Mouse (Mus musculus) kidney, postnatal 10 days (tissue): ENCODE data around the gene Cntnap5b.
A peak's percentile ranks its signal among the peaks of the same experiment; 100 is the strongest.
"Not testable (repeated sequence)": the region's sequence is repeated elsewhere in the genome, so short reads cannot be mapped to it uniquely, and the experiment has no call there.

ENCODE experiments used
- DNase-seq: peaks from one replicate; pipeline ENCODE4 v3.0.0; 2021; ENCODE audit warnings: mixed read lengths

Cntnap5b gene

DNA sequence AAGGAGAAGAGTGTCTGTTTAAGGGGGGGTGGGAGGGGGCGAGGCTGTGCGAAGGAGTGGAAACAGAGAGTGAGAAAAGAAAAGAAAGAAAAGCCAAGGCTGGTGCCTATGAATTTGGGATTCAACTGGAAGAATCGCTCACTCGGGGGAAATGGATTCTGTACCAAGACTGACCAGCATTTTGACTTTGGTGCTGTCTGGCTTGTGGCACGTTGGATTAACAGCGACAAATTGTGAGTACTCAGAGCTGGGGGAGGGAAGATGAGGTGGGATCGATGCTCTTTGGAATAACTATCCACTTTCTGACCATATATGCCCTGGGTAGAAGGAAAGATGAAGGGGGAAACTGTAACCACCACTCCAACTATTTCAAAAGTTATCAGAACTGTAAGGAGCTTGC, at the start of gene Cntnap5b:
Gene Cntnap5b (plus strand): TSS at position 152 of the 400 bp plus-strand sequence.
- DNase-seq, result no peak

DNA sequence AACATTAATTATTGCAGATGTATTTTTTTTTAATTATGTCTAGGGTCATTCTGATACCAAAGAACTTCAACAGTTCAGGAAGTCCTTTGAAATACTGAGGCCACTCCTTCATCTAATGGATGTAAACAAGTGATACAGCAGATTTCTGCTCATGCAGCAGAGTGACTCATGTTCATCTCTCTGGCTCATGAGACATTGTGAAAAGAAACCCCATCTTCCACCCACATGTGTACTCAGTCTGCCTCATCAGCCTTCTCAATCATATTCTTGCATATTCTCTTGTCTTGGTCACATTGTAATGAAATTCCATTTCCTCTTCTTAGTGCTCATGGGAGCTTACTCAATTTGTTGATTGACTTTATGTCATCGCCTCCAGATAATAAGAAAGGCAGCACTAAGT, 12.6 kb upstream of the Cntnap5b start:
- no peak for DNase-seq

DNA sequence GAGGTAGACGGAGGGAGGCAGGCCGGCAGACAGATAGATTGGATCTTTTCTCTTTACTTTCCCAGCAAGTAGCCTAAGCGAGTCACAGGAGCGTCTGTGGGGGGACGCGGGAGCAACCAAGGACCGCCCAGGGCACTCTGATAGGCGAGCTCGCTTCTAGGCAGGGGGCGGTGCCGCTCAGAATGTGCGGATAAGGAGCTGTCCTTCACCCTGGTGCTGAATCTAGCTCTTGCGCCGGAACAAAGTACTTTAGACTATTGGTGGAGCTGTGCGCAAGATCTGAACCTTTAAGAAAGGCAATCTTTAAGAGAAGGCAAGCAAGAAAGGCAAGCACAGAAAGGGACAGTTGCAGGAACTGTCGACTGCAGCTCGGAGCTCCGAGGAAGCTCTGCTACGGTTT, 382 bp upstream of the Cntnap5b start:
- peak; percentile 84 for DNase-seq

DNA sequence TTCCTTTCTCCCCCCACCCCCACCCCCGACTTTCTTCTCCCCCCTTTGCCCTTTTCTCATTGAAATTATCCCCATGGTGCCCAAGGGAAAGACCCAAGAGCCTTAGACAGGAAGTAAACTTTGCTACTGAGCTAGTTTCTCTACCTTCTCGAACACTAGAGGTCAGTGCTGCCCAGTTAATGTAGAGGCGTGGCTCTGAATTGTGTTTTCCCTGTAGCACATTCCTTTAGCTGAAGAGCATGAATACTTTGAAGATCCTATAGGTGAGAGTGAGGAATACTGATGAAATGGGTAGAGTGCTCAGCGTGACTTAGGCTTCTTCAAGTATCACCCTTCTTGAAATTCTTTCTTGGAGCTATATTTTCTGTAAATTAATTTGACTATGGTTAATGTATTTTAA, 1.6 kb downstream of the Cntnap5b start:
- DNase-seq, result peak; percentile 25

DNA sequence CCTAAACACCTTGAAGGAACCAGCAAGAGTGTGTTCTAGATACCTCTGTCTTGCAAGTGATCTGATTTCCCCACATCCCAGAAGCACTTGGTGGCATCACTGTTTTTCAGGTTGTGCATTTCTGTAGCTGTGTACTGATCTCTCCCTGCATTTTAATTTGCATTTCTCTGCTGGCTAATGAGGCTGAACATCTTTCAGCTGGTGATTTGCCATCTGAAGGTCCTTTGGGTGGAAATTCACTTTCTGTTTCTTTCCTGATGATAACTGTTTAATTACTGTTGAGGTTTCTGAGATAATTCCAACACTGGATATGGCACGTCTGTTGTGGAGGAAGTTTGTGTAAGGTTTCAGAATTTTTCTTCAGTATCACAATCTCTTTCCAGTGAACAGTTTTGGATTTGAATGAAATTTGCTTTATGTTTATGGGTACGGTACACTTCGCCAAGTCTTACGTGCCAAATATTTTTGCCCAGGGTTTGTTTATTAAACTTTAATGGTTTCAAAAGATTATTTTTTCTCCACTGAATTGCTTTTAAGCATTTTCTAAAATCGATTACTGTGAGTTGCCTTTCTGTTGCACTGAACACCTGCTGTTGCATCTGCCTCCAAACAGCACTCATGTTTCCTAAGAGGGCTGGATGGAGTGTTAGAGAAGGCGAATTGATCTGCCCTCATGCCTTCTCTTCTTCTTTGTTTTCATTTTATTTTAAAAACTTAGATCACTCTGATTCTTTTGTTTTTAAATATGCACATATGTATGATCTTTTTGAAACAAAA, 41.0 kb downstream of the Cntnap5b start:
- DNase-seq, result no peak

DNA sequence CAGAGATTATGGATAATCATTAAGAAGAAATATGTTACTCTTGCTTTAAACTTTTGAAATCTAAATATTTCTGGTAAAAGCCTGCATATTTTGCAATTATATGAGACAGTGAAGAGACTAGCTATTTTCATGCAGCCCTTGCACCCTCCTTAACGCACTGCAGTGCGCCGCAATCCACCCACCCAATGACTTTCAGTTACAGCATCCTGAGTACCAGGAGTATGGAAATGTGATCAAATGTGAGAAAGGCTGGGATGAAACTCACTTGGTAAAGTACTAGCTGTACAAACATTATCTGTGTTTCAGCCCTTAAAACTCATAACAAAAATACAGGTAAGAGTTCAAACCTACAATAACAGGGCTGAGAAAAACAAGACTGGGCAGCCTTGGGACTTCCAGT, 99.8 kb downstream of the Cntnap5b start:
- DNase-seq, result no peak

DNA sequence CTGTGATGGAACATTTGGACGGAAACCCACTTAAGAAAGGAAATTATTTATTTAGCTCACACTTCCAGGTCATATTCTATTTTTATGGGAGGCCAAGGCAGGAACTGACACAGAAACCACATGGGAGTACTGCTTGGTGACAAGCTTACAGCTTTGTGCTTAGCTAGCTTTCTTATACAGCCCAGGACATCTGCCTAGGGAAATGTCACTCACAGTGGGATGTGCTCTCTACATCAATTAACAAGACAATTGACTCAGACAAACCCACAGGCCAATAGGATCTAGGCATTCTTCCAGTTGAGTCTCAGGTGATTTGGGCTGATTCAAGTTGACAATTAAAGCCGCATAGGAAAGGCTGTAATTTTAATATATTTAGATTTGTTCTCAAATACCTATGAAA, 135.2 kb downstream of the Cntnap5b start:
- no peak for DNase-seq

DNA sequence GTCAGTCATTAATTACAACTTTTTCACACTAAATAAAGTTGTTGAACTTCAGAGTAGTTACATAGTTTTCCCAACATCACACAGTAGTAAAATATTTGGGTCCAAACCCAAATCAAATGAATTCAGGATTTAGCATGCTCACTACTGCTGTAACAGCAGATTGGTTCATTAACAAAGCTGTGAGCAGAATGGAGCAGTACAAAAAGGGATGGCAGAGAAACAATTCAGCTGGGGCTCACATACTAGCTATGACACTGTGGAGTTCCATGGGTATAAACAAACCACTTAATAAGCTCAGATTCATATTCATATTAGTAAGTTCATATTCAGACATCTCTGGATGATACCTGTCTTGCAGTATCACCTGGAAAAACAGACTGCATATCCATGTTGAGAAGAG, 170.9 kb downstream of the Cntnap5b start:
- DNase-seq, result no peak

DNA sequence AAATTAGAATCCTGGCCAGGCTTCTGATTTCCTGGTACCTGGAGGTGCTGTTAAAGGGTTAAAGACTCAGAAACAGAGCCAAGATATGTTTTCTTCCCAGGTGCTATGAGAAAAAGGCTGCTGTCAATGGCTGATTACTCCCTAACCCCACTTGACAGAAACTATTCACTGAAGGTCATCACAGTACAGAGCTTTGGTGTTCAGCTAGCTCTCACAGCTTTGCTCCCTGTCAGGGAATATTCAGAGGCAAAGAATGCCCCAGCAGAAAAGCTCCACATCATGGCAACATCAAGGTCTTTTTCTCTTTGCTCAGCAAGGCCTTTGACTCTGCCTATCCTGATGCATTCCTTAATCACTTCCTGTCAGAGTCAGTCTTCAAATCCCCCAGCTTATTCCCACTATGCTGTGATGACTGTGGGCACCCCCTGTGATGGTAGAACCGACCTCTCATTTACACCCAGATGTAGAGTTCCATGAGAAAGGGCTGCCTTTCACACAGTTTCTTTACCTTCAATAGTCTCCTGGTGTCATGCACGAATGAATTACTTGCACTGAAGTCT, 186.9 kb downstream of the Cntnap5b start:
- DNase-seq, result no peak

DNA sequence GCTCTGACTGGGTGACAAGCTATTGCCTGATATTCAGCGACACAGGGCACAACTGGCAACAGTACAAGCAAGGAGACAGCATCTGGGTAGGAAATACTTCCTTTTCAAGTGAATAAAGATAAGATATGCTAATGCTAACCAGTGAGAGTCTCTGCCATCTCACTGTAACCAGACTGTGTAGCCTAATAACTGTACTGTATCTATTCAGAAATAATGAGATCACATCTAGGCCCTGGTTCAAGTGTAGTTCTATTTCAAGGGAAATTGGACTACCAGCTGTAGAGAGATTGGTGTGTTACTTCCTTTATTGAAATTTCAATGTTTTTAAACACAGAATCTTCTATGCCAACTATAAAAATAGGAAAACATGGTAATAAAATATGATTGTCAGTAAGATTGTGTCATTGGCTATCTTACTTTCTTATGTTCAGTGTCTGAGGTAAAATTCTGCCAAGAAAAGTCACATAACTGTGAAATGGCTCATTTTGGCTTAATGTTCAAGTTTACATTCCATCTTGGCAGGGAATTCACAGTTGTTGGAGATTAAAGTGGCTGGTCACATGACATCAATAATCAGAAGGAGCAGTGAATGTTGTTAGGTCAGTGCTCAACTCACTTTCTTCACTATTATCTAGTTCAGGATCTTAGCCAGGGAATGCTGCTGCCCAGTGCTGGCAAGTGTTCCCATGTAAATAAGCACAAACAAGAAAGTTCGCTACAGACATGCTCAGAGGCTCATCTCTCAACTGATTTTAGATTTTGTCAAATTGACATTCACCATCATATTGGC, 194.9 kb downstream of the Cntnap5b start:
- DNase-seq, result no peak

DNA sequence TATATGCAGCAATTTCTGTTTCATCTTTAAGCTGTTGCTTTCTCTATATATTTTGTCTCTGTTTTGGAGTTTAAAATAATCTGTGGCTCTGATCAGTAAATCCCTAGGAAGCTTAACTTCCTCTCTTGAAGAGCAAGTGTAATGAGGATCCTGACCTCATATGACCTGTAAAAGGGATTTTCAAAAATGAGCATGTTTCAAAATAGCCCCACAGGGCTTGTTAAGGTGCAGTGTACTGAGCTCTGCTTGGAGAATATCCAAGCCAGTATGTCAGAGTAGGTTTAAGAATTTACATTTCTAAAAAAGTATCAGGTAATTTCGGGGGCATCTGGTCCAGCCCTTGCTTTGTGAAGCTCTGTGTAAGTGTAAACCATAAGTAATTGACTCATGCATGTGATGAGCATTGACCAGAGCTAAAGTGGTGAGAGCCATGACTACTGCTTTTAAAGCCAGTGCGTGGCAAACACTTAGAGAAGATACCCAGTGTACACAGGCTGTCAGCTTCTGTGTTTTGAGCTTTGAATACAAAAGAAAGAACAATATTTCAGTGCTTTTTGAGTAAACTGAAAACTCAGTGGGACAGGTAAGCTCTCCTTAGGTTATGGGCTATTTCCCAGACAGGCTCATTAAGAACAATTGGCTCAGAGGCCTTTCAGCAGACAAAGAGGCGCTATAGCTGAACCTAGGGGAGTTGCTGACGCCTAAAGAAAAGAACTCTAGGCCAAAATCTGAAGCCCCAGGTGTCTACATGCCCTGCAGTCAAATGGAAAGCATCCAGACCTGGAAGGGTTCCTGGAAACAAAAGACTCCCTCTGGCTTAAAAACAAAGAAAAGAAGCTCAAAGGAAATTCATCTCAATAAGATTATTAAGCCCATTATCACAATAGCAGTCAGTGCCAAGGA, 197.9 kb downstream of the Cntnap5b start:
- DNase-seq, result no peak

DNA sequence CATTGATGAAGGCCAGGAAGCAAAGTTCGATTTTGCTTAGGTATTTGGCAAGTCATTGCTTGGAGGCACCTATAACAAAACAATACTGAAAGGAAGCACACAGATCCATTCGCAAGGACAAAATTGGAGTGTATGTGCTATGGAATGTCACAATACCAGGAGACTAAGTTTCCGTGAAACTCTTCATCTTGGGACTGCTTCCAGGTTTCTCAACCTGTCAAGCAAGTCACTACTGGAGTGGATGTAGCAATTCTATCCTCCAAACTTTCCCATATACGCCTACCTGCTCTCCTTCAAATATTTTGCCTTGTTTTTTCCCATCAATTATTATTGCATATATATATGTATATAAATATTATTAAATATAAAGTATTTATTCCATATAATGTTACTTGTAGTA, 228.7 kb downstream of the Cntnap5b start:
- DNase-seq, result not testable (repeated sequence)

DNA sequence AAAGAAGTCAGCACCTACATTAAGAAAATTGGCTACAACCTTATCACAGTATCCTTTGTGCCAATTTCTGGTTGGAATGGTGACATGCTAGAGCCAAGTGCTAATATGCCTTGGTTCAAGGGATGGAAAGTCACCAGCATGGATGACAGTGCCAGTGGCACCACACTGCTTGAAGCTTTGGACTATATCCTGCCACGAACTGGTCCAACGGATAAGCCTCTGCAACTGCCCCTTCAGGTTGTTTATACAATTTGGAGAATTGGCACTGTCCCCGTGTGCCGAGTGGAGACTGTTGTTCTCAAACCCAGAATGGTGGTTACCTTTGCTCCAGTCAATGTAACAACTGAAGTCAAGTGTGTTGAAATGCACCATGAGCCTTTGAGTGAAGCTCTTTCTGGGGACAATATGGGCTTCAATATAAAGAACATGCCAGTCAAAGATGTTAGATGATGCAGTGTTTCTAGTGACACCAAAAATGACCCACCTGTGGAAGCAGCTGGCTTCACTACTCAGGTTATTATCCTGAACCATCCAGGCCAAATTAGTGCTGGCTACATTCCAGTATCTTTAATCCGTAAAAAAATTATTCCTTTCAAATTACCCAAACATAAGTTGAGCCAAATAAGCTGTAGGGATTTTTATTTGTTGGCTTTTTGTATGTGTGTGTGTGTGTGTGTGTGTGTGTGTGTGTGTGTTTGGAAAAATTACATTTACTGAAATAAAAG, 233.6 kb downstream of the Cntnap5b start:
- no peak for DNase-seq

DNA sequence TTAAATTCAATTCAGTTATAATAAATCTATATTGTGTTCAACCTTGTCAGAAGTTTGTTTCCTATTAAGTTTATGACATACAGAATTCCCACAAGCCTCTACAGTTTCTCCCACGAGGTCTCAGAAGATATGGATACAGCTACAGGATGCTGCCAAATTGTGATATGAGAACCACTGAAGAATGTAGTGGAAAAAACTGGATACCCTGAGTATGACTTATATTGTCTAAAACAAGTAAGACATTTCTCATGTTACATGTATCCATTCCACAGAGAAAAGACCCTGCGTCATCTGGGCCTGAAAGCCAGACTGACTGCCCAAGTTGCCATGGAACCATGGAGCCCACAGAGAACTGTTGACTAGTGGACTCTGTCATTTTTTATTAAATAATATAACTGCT, 269.2 kb downstream of the Cntnap5b start:
- no peak for DNase-seq

DNA sequence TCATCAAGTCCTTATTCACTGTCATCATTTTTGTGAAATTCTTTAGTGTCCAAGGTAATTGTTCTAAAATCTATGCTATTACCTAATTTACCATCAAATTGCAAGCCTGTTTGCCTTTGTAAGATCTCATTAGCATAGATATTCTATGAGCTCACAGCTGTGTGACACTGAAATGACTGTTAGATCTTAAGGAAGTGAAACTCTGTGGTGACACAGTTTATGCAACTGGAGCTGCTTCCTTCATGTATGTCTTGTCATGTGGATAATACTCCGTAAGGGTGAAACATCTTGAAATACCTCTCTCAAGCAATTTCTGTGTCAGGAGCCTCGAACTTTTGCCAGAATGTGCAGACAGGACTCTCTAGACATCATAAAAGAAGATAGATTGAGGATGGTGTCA, 307.2 kb downstream of the Cntnap5b start:
- DNase-seq, result no peak

DNA sequence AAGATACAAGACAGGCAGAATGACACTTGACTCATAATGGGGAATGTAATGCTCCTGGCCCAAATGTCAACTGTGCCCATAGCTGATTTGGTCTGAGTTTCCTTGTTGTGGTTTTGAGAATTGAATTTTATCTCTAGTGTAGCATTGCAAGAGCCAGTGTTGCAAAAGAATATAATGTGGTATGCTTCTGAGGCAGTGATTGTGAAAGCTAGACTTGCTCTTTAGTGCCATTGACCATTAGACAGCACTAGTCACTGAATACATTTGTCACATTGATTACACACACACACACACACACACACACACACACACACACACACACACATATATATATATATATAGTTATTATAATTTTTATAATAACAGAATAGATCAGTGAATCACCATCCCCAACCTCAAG, 328.0 kb downstream of the Cntnap5b start:
- DNase-seq, result no peak

DNA sequence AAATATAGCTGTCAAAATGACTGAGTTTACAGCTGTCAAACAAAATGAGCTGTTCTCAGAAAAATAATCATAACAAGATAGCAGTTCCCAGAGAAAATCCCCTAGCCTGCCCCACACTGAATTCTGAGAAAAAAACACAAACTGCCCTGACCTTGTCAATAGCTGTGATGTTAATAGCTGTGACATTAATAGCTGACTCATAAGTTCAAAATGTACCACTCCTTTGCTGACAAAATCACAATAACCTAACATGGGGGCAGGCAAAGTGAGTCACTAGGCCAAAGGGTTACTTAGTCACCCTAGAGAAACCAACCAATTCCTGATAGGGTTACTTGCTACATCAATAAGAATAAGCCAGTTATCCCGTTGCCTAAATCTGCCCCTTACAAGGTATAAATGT, 328.5 kb downstream of the Cntnap5b start:
- no peak for DNase-seq

DNA sequence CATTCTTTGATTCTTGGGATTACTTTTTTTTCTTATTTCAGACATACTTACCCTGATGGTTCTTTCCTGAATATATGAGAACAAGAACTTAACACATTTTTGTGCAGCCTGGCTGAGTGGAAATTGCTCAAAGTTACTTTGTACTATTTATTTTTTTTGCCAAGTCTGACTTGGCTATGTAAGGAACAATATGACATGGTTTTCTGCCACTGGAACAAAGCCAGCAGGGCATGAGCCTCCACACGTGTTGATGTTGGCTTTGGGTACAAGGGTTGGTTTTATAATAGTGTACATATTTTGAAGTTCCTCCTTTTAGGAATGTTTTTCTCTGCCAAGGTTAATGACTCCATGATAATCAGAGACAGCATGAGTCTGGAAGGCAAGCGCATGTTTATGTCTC, 331.8 kb downstream of the Cntnap5b start:
- no peak for DNase-seq

DNA sequence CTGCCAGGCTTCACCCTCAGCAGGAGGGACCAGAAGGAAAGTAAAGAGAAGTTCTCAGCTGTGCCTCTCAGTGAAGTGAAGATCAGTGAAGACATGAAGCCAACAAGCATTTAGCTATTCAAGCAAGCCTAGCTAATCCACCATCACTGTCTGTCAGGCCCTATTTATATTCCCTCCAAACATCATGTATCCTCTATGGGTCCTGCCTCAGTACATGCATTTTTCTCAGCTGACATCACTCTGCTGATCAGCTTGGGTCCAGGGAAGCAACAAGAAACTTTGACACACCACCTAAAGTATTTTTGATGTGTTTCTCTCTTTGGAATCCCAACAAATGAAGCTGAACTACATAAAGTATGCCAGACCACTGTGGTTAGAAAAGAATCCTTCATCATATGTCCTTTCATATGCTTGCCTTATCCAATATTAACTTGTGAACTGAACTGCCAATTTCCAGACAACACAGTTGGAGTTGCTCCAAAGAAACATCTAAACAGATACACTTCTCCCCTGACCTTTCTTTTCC, 349.9 kb downstream of the Cntnap5b start:
- DNase-seq, result no peak

DNA sequence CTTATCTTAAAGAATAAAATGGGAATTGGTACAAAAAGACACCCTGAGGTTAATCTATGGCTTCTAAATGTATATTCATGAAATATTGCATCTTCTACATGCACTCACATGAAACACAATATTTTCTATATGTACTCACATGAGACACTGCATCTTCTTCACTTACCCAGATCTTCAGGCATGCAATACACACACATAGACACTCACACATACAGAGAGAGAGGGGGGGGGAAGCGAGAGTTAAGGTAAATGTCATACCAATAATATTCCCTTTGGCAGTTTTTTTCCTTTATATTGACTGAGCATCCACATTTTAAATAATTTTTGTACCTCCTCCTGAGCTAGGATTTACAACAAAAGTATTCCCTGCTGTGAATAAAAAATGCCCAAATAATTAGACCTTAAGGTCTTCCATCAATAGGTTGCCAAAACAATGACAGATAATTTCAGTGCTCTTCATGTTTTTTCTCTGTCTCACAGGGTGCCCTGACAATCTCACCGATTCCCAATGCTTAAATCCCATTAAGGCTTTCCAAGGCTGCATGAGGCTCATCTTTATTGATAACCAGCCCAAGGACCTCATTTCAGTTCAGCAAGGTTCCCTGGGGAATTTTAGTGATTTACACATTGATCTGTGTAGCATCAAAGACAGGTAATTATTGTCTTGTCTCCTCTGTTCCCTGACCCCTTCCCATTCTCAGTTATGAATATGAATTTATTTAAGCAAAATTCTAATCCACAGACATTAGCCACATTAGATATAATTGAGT, 391.2 kb downstream of the Cntnap5b start:
- no peak for DNase-seq

DNA sequence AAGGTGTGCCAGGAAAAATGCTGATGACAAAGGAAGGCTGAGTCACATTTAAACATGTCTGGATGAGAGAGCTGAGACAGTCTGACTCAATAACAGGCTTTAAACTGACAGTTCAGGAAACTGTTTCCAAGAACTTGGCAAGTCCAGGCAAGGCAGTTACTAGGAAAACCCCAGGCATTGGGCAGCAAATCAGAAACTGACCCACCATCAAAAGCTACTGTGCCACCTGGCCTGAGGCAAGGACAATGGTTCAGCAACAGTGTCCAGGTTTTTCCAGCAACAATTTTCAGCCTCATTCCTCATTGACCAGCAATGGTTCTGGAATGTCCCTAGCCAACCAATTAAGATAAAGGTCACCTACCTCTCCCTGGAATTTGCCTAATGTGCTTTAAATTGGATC, 399.0 kb downstream of the Cntnap5b start:
- no peak for DNase-seq
